Mouse (Mus musculus) ES-E14 (cell line): ENCODE results near the gene Cog5.

Experiments
- CHD2 ChIP-seq: IDR thresholded peaks from 2 replicates; pipeline ENCODE4 v1.6.1; 2014; ENCODE audit warnings: mild to moderate bottlenecking, low read depth, low read length, inconsistent platforms
- HCFC1 ChIP-seq: IDR thresholded peaks from 2 replicates; pipeline ENCODE4 v1.6.1; 2012; ENCODE audit warnings: low read length, inconsistent platforms, borderline replicate concordance; ENCODE audit not compliant: insufficient read depth
- ZC3H11A ChIP-seq: IDR thresholded peaks from 2 replicates; pipeline ENCODE4 v1.6.1; 2012; ENCODE audit warnings: low read depth, mild to moderate bottlenecking, inconsistent platforms, low read length, borderline replicate concordance

DNA sequence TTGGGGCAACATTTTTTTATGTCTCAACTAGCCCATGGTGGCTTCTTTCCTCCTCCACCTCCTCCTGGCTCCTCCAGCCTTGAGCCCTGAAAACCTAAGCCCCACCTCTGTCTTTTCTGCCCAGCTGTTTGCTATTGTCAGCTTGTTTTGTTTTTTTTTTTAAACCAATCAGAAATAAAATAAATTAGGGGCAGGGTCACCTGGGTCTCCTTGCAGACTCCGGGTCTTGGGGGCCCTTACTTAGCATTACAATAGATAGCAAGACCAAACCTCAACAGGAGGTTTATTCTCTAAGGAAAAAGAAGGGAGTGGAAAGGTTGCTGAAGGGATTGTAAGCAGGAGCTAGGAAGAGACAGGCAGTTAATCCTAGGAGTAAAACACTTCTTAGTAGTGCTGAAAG lies 181.5 kb downstream of the Cog5 start:
- TF ChIP-seq CHD2, result no peak
- TF ChIP-seq ZC3H11A, result no peak
- no peak for TF ChIP-seq HCFC1
